Mouse (Mus musculus) neural tube, embryonic 14.5 days (tissue): Measurements from ENCODE around the gene Neurl4. TPM values are rescaled to one million over a fixed set of nuclear protein-coding genes. Genes with fewer than 3 reads are reported as not detected.

Experiments
- ATAC-seq: fragments of 200-750 bp; cut with Nextera tagmentation; 2 replicates; pipeline ENCODE4 v1.8.0; 2017; ENCODE audit warnings: low read depth, mild to moderate bottlenecking, moderate TSS enrichment, moderate library complexity
- H3K27ac ChIP-seq: fragments of 300-500 bp; sonication (generic); 2 replicates; pipeline ENCODE4 v1.5.1; 2014; ENCODE audit warnings: low read depth, mild to moderate bottlenecking, control low read depth, low read length, moderate library complexity, mixed read lengths
- H3K27me3 ChIP-seq: fragments of 300-500 bp; sonication (generic); 2 replicates; pipeline ENCODE4 v1.6.1; 2014; ENCODE audit warnings: low read length; ENCODE audit not compliant: control insufficient read depth, insufficient read depth
- H3K36me3 ChIP-seq: fragments of 300-500 bp; sonication (generic); 2 replicates; pipeline ENCODE4 v1.6.1; 2014; ENCODE audit warnings: low read length, mixed read lengths; ENCODE audit not compliant: control insufficient read depth, insufficient read depth
- H3K4me1 ChIP-seq: fragments of 300-500 bp; sonication (generic); 2 replicates; pipeline ENCODE4 v1.6.1; 2014; ENCODE audit warnings: low read length; ENCODE audit not compliant: control insufficient read depth, insufficient read depth
- H3K4me2 ChIP-seq: fragments of 300-500 bp; sonication (generic); 2 replicates; pipeline ENCODE4 v1.6.1; 2014; ENCODE audit warnings: mild to moderate bottlenecking, low read depth, low read length, control low read depth
- H3K4me3 ChIP-seq: fragments of 300-500 bp; sonication (generic); 2 replicates; pipeline ENCODE4 v1.5.1; 2014; ENCODE audit warnings: low read depth, low read length, control low read depth, mixed read lengths
- H3K9ac ChIP-seq: fragments of 300-500 bp; sonication (generic); replicated peaks from 2 replicates; pipeline ENCODE4 v1.6.1; 2014; ENCODE audit warnings: low read depth, mild to moderate bottlenecking, control low read depth, low read length, mixed read lengths
- H3K9me3 ChIP-seq: fragments of 300-500 bp; sonication (generic); 2 replicates; pipeline ENCODE4 v1.6.1; 2016; ENCODE audit warnings: low read length; ENCODE audit not compliant: control insufficient read depth
- WGBS: fragments of 180-500 bp; shearing (Covaris S2); extraction: QIAGEN DNeasy Blood & Tissue Kit; methylation state at CpG from one replicate; pipeline ENCODE4 v1.1.7; 2014; 5-methylcytosine and 5-hydroxymethylcytosine counted together
- microRNA-seq: library from miRNA; unstranded; fragments of <30 nt; microRNA quantifications from one replicate; pipeline ENCODE4, GENCODE M21; 2016
- polyA plus RNA-seq: library from polyadenylated mRNA; unstranded; fragments of >200 nt; fragmentation: Nextera tagmentation; extraction: Ambion mirVana; gene quantifications from 2 replicates; pipeline ENCODE4 v1.2.1, GENCODE M21; 2014

Gene Neurl4
- polyA plus RNA-seq, 1 experiment from 2014 or later: 26.2 TPM

GRCm38 (mm10) chr11:69961841-69962240 lies 61.0 kb downstream of the Neurl4 start:
- H3K36me3 ChIP-seq: no peaks in the 10 kb centered on the region
- WGBS: 55% methylated on average over 5 of the region's 5 CpGs
- H3K4me2 ChIP-seq: no peak overlapping the region
- no peak overlapping the region for H3K9ac ChIP-seq
- no peak overlapping the region for H3K27ac ChIP-seq
- H3K27me3 ChIP-seq: peaks cover 36% of the 10 kb centered on the region
- no peaks in the 10 kb centered on the region for H3K9me3 ChIP-seq
- ATAC-seq: no peak
- no peak overlapping the region for H3K4me3 ChIP-seq
- H3K4me1 ChIP-seq: peaks cover 9% of the 10 kb centered on the region; the same call in 1 of the 2 replicates

Small RNAs within 50 kb of the gene (microRNA-seq; reads per million reads assigned to microRNA genes)
- gene Mir6924: not detected

Other genes with a start within 250 kb of the Neurl4 start
- gene Sox15, start 245.8 kb upstream of the Neurl4 start, polyA plus RNA-seq: not detected in 2 replicates
- 40.7 and 63.4 TPM in 2 replicates for gene Mpdu1, start 238.4 kb upstream of the Neurl4 start, polyA plus RNA-seq
- 3.7 and 11.2 TPM in 2 replicates for gene Cd68, start 234.9 kb upstream of the Neurl4 start, polyA plus RNA-seq
- gene Eif4a1, start 228.6 kb upstream of the Neurl4 start, polyA plus RNA-seq: 503 and 643 TPM in 2 replicates
- 104 and 116 TPM in 2 replicates for gene Senp3, start 219.0 kb upstream of the Neurl4 start, polyA plus RNA-seq
- 0.24 and 0.72 TPM in 2 replicates for gene Tnfsf13, start 215.3 kb upstream of the Neurl4 start, polyA plus RNA-seq
- 2.1 and 3.4 TPM in 2 replicates for gene Tnfsf12, start 205.2 kb upstream of the Neurl4 start, polyA plus RNA-seq
- 0.75 and 1.8 TPM in 2 replicates for gene Tnfsfm13, start 205.0 kb upstream of the Neurl4 start, polyA plus RNA-seq
- gene Polr2a, start 142.4 kb upstream of the Neurl4 start, polyA plus RNA-seq: 23.5 and 30.7 TPM in 2 replicates
- gene Slc35g3, start 139.1 kb upstream of the Neurl4 start, polyA plus RNA-seq: not detected in 2 replicates
- gene Zbtb4, start 135.2 kb upstream of the Neurl4 start, polyA plus RNA-seq: 4.3 and 6.0 TPM in 2 replicates
- 0.78 and 1.3 TPM in 2 replicates for gene Chrnb1, start 105.1 kb upstream of the Neurl4 start, polyA plus RNA-seq
- gene Fgf11, start 99.2 kb upstream of the Neurl4 start, polyA plus RNA-seq: 6.4 and 9.1 TPM in 2 replicates
- gene Tmem102, start 95.4 kb upstream of the Neurl4 start, polyA plus RNA-seq: 0.68 and 0.76 TPM in 2 replicates
- gene Gm39566, start 85.8 kb upstream of the Neurl4 start, polyA plus RNA-seq: not detected in 2 replicates
- 0.16 TPM in 1 of 2 replicates, not detected in the other for gene Spem2, start 82.6 kb upstream of the Neurl4 start, polyA plus RNA-seq
- gene Spem1, start 78.9 kb upstream of the Neurl4 start, polyA plus RNA-seq: 0.35 and 0.40 TPM in 2 replicates
- gene Nlgn2, start 63.3 kb upstream of the Neurl4 start, polyA plus RNA-seq: 24.2 and 31.3 TPM in 2 replicates
- 306 and 377 TPM in 2 replicates for gene Tmem256, start 62.6 kb upstream of the Neurl4 start, polyA plus RNA-seq
- 36.3 and 51.8 TPM in 2 replicates for gene Plscr3, start 54.7 kb upstream of the Neurl4 start, polyA plus RNA-seq
- gene Tnk1, start 42.3 kb upstream of the Neurl4 start, polyA plus RNA-seq: 0.28 TPM in 1 of 2 replicates, not detected in the other
- gene Tmem95, start 23.1 kb upstream of the Neurl4 start, polyA plus RNA-seq: not detected in 2 replicates
- gene Kctd11, start 19.7 kb upstream of the Neurl4 start, polyA plus RNA-seq: 0.80 and 2.0 TPM in 2 replicates
- gene Acap1, start 5.5 kb upstream of the Neurl4 start, polyA plus RNA-seq: 0.17 and 0.33 TPM in 2 replicates
- gene 2810408A11Rik, start 85 bp upstream of the Neurl4 start, polyA plus RNA-seq: 7.1 and 7.8 TPM in 2 replicates
- 58.5 and 65.4 TPM in 2 replicates for gene Gps2, start 12.8 kb downstream of the Neurl4 start, polyA plus RNA-seq
- 1,037 and 1,095 TPM in 2 replicates for gene Eif5a, start 20.9 kb downstream of the Neurl4 start, polyA plus RNA-seq
- 5.9 and 11.1 TPM in 2 replicates for gene Ybx2, start 34.7 kb downstream of the Neurl4 start, polyA plus RNA-seq
- gene Slc2a4, start 47.1 kb downstream of the Neurl4 start, polyA plus RNA-seq: 2.7 and 3.7 TPM in 2 replicates
- 0.33 and 0.88 TPM in 2 replicates for gene Cldn7, start 63.7 kb downstream of the Neurl4 start, polyA plus RNA-seq
- gene Ctdnep1, start 80.1 kb downstream of the Neurl4 start, polyA plus RNA-seq: 26.5 and 27.1 TPM in 2 replicates
- 159 and 175 TPM in 2 replicates for gene Elp5, start 81.4 kb downstream of the Neurl4 start, polyA plus RNA-seq
- 609 and 643 TPM in 2 replicates for gene Gabarap, start 90.1 kb downstream of the Neurl4 start, polyA plus RNA-seq
- 28.8 and 37.8 TPM in 2 replicates for gene Phf23, start 94.7 kb downstream of the Neurl4 start, polyA plus RNA-seq
- 19.0 and 19.2 TPM in 2 replicates for gene Dvl2, start 99.5 kb downstream of the Neurl4 start, polyA plus RNA-seq
- 49.5 and 57.2 TPM in 2 replicates for gene Acadvl, start 114.3 kb downstream of the Neurl4 start, polyA plus RNA-seq
- gene Dlg4, start 115.9 kb downstream of the Neurl4 start, polyA plus RNA-seq: 24.9 and 31.6 TPM in 2 replicates
- gene Asgr1, start 153.0 kb downstream of the Neurl4 start, polyA plus RNA-seq: 3.7 TPM in 1 of 2 replicates, not detected in the other
- gene Asgr2, start 191.6 kb downstream of the Neurl4 start, polyA plus RNA-seq: 0.26 TPM in 1 of 2 replicates, not detected in the other
- 0.20 and 0.68 TPM in 2 replicates for gene Mgl2, start 229.3 kb downstream of the Neurl4 start, polyA plus RNA-seq